Mouse (Mus musculus): ENCODE data around the gene Usp19. TPM values are rescaled to one million over a fixed set of nuclear protein-coding genes. Genes with fewer than 3 reads are reported as not detected.

The Usp19 gene
- polyA plus RNA-seq, 1 experiment, result 161 TPM

DNA sequence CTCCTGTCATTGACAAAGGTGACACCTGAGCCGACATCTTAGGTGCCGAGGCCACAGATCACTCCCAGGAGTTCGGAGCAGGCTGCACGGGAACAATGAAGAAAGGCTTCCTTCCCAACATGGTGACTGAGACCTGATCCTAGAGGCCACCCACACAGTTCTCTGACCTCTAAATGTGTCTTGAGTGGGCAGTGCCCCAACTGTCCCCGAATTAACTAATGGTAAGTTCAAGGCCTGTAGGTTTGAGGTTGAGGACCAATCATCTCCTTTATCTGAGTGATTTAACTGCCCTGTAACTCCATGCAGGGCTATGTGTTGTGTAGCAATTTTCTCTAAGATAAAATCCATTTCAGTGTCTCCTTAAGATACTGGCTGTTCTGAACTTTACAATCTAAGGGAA lies 21.0 kb upstream of the Usp19 start:
- DNase-seq (ENCODE audit: low read depth), result no peak

DNA sequence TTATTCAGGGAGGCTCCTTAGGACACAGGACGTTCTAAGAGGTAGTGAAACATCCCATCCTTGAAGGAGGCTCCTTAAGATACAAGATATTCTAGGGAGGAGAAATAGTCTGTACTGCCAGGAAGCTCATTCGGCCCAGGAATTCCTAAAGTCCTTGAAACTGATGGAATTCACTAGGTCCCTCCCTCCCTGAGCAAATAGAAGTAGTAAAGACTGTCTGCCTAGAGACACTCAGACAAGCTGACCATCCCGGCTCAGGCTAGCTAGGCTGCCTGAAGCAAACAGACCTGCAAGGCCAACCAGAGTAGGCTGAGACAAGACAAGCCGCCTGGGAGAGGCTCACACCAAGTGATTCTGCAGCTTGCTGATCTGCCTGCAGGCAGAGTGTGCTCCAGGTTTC lies 20.6 kb upstream of the Usp19 start:
- DNase-seq (ENCODE audit: low read depth), result no peak

DNA sequence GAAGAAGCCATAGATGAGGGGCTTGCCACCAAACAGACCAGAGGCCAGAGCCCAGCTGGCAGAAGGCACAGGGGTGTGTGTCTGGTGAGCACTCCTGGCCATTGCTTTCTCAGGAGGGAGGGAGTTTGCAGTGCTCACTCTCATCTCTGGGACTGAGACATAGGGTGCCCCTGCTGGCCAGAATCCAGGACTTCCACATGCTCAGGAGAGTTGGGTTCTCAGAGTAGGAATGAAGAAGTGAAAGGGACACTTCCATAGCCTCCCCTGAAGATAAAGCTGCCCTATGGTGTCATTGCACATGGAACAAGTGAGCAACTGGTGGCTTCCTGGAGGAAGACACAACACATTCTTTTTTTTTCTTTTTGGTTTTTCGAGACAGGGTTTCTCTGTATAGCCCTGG lies 15.9 kb upstream of the Usp19 start:
- no peak for DNase-seq (ENCODE audit: low read depth)

DNA sequence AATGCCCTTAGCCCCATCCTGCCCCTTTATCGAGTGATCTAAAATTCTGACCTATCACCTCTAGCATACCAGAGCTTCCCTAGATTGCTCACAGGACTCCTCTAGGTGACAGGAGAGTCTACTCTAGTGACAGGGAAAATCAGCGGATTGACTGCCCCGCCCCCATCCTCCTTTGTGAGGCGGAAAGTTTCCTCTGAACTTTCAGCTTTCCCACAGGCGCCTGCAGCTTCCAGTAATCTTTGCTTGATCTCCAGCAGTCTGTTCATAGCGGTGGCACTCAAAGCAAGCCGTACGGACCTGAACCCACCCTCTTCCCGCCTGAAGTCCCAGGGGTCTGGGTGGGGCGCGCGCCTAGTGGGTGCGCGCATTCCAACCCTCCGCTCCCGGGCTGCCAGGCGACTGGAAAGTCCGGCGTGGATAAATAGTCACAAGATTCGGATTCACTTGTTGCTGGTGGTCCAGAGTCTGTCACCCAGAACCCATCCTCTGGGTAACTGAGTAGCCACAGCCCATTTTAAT lies 11.7 kb upstream of the Usp19 start:
- DNase-seq (ENCODE audit: low read depth), result no peak

DNA sequence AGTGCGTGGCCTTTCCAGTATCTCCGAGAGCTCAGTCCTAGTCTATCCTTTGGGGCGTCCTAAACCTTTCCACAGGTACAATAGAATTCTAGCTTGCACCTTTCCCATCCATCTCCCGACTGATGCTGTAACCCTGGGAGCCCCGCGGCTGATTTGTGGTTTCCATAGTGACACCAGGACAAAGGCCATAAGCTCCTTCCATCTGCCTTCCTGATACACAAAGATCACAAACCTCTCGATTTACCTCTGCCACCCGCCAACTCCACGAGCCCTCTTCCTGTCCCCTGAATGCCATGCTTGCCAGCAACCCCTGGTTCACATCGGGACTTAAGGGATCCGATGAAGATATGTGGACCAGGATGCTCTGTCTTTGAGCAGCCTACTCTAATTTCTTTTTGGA lies 11.2 kb upstream of the Usp19 start:
- DNase-seq (ENCODE audit: low read depth), result no peak

DNA sequence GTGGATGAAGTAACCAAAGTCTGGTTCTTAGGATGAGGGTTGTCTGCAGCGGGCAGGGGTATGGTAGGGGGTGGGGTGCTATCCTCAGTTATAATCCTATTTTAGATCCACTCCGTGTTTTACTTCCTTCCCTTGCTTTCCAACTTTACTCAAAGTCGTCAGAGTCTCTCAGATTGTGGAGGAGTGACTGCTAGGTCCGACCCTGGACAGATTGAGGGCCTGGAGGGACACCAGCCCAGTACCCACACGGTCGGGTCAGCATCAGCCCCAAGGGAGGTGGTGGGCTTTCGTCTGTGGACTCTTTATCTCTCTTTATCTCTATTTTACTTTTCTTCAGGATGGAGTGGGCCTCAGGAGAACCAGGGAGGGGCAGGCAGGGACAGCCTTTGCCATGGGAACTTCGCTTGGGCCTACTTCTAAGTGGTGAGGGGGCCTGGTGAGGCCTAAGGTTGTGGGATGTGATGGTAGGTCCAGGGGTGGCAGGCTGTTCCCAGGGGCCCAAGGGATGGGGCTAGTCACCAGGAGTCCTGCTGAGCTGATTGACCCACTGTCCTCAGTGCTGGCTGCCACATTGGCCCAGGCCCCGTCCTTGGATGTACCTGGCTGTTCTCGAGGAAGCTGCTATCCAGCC lies 10.6 kb upstream of the Usp19 start, which contains the start of gene Lamb2:
Lamb2 (plus strand) TSS at position 16 of the 631 bp plus-strand sequence.
- DNase-seq (ENCODE audit: low read depth), result no peak

DNA sequence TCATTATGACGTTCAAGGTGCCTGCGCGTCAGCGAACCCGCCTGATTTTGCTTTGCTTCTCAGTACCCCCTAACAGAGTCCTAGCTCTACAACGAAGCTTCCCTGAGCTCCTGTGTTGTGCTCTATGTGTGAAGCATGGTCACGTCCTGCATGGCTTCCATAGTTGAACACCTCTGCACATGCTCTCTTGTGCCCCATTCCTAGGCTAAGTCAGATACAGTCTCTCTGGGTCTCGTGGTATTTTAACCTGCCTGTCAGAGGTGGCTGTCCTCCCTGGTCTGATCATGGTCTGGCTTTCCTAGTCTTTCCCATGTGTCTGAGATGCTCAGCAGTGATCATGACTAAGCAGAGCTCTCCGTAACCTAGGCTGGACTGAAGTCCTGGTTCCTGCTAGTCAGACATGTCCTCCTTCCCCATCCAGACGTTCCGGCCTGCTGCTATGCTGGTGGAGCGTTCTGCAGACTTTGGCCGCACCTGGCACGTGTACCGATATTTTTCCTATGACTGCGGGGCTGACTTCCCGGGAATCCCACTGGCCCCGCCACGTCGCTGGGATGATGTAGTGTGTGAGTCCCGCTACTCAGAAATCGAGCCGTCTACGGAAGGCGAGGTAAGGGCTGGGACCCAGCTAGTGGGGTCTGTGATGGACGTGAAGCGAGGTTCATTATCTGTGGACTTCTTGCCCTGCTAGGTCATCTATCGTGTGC lies 9.4 kb upstream of the Usp19 start:
- no peak for DNase-seq (ENCODE audit: low read depth)

DNA sequence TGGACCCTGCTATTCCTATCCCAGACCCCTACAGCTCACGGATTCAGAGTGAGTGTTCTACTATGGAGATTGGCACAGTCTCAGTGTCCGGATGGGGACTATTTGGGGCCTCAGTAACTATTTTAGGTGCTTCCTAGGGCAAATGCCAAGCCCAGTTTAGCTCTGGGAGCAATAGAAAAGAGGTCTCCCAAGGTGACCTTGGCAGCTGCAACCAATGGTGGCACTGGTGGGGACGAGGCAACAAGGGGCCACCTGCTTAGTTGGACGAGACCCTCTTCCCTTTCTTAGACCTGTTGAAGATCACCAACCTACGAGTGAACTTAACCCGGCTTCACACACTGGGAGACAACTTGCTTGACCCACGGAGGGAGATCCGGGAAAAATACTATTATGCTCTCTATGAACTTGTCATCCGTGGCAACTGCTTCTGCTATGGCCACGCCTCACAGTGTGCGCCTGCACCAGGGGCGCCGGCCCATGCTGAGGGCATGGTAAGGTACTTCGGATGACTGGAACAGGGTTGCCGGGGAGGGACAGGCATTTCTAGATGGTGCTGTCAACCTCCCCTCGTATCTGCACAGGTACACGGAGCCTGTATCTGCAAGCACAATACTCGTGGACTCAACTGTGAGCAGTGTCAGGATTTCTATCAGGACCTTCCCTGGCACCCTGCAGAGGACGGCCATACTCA lies 8.7 kb upstream of the Usp19 start:
- DNase-seq (ENCODE audit: low read depth), result no peak

DNA sequence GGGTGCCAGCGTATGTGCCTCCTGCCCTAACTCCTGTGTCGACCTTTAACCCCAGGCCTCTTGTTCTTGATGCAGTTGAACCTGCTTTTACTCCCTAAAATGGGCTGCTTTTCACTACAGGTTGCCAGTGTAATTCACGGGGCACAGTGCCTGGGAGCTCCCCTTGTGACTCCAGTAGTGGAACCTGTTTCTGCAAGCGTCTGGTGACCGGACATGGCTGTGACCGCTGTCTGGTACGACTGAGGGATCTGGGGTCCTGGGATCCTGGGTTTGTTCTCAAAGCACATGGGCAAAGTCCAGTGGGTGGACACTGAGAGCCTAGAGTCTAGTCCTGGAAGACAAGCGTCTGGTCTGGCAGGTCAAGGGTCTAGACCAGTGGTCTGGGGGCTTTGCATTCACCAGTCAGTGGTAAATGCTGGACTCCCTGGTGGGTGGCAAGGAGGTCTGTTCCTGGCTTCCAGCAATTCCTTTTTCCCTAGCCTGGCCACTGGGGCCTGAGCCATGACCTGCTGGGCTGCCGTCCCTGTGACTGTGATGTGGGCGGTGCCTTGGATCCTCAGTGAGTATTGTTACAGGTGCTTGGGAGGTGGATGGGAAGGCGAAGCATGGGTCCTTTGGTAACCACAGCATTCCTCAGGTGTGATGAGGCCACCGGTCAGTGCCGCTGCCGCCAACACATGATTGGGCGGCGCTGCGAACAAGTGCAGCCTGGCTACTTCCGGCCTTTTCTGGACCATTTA lies 7.2 kb upstream of the Usp19 start:
- no peak for DNase-seq (ENCODE audit: low read depth)

DNA sequence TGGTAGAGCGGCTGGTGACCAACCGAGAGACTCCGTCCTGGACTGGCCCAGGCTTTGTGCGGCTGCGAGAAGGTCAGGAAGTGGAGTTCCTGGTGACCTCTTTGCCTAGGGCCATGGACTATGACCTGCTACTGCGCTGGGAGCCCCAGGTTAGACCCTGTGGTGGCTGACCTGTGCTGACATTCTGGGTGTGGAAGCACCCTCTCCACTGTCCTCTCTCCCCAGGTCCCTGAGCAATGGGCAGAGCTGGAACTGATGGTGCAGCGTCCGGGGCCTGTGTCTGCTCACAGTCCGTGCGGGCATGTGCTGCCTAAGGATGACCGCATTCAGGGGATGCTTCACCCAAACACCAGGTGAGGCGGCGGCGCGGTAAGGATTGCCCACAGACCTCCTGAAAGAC lies 6.4 kb upstream of the Usp19 start:
- no peak for DNase-seq (ENCODE audit: low read depth)

DNA sequence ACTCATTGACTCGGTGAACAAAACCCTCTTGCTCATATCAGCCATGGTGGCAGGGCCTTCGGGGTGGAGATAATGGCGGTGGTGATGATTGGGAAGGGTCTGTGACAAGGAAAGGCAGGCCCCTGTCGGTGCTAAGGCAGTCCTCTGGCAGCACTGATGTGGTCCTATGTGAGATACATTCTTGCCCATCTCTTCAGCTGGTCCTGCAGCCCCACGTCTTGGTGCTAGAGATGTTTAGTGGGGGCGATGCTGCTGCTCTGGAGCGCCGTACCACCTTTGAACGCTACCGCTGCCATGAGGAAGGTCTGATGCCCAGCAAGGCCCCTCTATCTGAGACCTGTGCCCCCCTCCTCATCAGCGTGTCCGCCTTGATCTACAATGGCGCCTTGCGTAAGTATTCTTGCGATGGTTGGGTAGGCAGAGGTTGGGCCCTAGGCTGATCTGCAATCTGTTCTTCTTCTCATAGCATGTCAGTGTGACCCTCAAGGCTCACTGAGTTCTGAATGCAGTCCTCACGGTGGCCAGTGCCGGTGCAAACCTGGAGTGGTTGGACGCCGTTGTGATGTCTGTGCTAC lies 5.0 kb upstream of the Usp19 start:
- no peak for DNase-seq (ENCODE audit: low read depth)

DNA sequence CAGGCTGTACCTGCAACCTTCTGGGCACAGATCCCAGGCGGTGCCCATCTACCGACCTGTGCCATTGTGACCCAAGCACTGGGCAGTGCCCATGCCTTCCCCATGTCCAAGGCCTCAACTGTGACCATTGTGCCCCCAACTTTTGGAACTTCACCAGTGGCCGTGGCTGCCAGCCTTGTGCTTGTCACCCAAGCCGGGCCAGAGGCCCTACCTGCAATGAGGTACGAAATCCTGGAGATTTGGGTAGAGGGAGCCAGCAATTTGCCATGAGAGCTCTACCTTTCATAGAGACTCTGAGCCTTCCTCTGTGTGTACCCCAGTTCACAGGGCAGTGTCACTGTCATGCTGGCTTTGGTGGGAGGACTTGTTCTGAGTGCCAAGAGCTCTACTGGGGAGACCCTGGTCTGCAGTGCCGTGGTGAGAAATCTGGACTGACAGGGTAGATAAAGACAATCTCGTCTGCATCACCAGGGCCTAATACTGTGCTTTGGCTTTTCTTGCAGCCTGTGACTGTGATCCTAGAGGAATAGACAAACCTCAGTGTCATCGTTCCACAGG lies 3.4 kb upstream of the Usp19 start:
- DNase-seq (ENCODE audit: low read depth), result no peak

DNA sequence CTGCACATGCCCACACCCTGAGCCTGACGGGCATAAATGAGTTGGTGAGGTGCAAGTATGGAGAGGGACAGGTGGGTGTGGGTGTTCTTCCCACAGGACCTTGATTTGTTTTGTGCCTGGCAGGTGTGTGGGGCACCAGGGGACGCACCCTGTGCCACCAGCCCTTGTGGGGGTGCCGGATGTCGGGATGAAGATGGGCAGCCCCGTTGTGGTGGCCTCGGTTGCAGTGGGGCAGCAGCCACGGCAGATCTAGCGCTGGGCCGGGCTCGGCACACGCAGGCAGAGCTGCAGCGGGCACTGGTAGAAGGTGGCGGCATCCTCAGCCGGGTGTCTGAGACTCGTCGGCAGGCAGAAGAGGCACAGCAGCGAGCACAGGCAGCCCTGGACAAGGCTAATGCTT lies 2.0 kb upstream of the Usp19 start:
- no peak for DNase-seq (ENCODE audit: low read depth)

DNA sequence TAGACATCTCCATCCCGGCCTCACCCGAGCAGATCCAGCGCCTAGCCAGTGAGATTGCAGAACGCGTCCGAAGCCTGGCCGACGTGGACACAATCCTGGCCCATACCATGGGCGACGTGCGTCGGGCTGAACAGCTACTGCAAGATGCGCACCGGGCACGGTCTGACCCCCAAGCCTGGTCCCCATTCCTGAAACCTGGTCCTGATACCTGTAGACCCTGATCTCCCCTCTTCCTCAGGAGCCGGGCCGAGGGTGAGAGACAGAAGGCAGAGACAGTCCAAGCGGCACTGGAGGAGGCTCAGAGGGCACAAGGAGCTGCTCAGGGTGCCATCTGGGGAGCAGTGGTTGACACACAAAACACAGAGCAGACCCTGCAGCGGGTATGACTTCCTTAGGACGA lies 1.2 kb upstream of the Usp19 start:
- DNase-seq (ENCODE audit: low read depth), result no peak

DNA sequence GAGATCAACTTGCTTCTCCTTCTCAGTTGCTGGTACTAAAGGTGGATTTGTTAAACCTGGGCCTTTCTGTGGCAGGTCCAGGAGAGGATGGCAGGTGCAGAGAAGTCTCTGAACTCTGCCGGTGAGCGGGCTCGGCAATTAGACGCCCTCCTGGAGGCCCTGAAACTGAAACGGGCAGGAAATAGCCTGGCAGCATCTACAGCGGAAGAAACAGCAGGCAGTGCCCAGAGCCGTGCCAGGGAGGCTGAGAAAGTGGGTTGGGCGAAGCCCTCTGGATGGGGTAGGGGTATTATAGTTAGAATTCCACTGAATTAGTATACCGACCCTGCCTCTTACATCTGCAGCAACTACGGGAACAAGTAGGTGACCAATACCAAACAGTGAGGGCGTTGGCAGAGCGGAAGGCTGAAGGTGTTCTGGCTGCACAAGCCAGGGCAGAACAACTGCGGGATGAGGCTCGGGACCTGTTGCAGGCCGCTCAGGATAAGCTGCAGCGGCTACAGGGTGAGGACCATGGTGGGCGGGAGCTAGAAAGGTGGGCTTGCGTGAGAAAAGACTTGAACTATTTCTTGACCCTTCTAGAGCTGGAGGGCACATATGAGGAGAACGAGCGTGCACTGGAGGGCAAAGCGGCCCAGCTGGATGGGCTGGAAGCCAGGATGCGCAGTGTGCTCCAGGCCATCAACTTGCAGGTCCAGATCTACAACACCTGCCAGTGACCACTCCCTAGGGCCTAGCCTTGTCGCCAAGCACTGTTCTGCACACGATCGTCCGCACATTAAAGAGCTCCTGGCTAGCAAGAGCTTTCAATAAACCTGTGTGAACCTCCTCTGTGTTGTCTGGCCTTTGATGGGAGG lies 472 bp upstream of the Usp19 start:
- DNase-seq (ENCODE audit: low read depth), result no peak

DNA sequence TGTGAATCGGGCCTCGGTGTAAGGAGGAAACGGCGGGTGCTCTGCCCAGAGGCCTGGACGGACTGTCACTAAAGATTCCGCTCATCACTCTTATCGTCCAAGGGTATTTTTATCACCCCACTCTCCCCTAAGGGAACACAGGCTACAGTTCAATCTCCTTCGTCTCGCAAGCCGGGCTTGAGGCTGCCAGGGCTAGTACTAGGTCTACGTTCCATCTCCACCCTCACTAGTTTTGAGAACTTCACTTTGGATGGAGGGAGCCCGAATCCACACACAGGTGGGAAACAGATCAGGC lies 831 bp downstream of the Usp19 start:
- DNase-seq (ENCODE audit: low read depth), result no peak

DNA sequence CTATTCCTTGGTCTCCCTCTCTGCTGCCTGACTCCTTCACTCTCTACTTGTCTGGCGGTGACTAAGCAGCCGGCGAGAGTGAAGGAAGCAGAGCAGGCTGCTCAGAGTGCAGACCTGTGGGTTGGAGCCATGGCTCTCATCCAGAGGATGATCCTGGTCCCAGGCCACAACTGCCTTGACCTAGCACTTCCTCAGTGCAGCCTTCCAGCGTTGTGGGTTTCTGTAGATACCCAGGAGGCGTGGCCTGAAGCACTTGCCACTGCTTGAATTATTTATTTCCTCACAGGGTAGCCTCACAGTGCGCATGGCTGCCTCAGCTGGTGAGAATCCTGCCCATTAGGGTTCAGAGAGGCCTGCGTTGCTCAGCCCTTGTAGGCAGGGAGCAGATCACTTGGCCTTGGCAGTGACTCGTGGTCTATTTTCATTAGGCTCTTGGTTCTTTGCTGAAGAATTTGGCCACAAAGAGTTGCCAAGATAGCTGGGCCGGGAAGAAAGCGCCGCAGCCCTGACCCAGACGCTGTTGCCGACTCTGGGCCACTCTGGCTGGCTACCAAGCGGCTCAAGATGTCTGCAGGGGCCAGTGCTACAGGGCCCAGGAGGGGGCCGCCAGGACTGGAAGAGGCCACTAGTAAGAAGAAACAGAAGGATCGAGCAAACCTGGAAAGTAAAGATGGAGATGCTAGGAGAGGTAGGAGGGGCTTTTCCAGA lies 1.8 kb downstream of the Usp19 start:
- DNase-seq (ENCODE audit: low read depth), result peak; percentile 31

DNA sequence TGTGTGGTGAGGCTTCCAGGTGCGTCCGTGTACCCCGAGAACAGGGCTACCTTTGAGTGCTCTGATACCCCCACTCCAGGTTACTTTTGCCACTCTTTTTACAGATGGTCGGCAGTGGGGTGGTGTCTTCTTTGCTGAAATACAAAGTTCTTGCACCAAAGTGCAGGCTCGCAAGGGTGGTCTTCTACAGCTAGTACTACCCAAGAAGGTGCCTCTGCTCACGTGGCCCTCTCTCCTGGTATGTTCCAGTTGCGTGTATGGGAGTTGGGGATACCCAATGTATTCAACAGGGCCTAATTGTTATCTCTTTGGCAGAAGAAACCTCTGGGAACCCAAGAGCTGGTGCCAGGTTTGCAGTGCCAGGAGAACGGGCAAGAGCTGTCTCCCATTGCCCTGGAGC lies 2.8 kb downstream of the Usp19 start:
- no peak for DNase-seq (ENCODE audit: low read depth)

DNA sequence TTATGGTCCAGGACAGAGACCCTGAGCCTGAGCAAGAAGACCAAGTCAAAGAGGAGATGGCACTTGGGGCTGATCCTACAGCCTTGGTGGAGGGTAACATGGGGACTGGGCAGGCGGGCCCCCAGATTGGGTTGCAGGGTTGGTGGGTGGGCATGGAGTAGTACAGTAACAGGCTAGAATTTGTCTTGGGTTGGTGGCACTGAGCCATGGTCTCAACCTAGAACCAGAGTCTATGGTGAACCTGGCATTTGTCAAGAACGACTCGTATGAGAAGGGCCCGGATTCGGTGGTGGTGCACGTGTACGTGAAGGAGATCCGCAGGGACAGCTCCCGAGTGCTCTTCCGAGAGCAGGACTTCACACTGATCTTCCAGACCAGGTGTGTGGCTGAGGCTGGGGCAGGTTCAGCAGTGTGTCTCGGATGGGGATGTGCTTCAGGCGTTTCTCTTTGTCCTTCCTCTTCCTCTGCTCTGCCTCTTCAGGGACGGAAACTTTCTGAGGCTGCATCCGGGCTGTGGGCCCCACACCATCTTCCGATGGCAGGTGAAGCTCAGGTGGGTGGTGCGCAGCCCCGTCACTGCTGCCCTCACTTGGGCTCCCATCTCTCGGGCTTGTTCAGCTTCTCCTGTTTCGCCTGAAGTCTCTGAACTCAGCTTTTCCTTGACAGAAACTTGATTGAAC lies 3.9 kb downstream of the Usp19 start:
- DNase-seq (ENCODE audit: low read depth), result no peak

DNA sequence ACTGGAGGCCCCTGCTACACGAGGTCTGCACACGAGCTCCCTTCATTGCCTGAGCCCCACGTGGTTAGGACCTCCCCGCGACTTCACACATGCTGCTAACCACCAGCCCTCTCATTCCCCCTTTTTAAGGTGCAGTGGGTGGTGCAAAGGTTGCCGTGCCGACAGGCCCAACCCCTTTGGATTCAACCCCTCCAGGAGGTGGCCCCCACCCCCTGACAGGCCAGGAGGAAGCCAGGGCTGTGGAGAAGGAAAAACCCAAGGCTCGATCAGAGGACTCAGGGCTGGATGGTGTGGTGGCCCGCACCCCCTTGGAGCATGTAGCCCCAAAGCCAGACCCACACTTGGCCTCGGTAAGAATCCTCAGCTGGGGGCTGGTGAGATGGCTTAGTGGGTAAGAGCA lies 4.5 kb downstream of the Usp19 start:
- DNase-seq (ENCODE audit: low read depth), result no peak
